Mouse (Mus musculus) heart, embryonic 15.5 days (tissue): ENCODE data around the gene Glt1d1. TPM values are rescaled to one million over a fixed set of nuclear protein-coding genes. Genes with fewer than 3 reads are reported as not detected.
"Not testable (repeated sequence)": the region's sequence is repeated elsewhere in the genome, so short reads cannot be mapped to it uniquely, and the experiment has no call there.

ENCODE experiments used
- ATAC-seq: fragments of 200-750 bp; cut with Nextera tagmentation; replicated peaks from 2 replicates; pipeline ENCODE4 v1.8.0; 2017; ENCODE audit warnings: low read depth, moderate TSS enrichment; ENCODE audit not compliant: insufficient number of reproducible peaks, insufficient read depth, low FRiP score
- H3K27ac ChIP-seq: fragments of 300-500 bp; sonication (generic); 2 replicates; pipeline ENCODE4 v1.5.1; 2015; ENCODE audit warnings: mild to moderate bottlenecking, inconsistent platforms
- H3K27me3 ChIP-seq: fragments of 300-500 bp; sonication (generic); 2 replicates; pipeline ENCODE4 v1.6.1; 2015; ENCODE audit warnings: inconsistent platforms
- H3K36me3 ChIP-seq: fragments of 300-500 bp; sonication (generic); 2 replicates; pipeline ENCODE4 v1.6.1; 2015; ENCODE audit warnings: mild to moderate bottlenecking, inconsistent platforms
- H3K4me1 ChIP-seq: fragments of 300-500 bp; sonication (generic); replicated peaks from 2 replicates; pipeline ENCODE4 v1.6.1; 2015; ENCODE audit warnings: inconsistent platforms
- H3K4me2 ChIP-seq: fragments of 300-500 bp; sonication (generic); 2 replicates; pipeline ENCODE4 v1.6.1; 2015; ENCODE audit warnings: inconsistent platforms, mild to moderate bottlenecking, moderate library complexity
- H3K4me3 ChIP-seq: fragments of 300-500 bp; sonication (generic); 2 replicates; pipeline ENCODE4 v1.5.1; 2015; ENCODE audit warnings: mild to moderate bottlenecking, inconsistent platforms
- H3K9ac ChIP-seq: fragments of 300-500 bp; sonication (generic); 2 replicates; pipeline ENCODE4 v1.6.1; 2015; ENCODE audit warnings: mild to moderate bottlenecking, inconsistent platforms
- H3K9me3 ChIP-seq: fragments of 300-500 bp; sonication (generic); replicated peaks from 2 replicates; pipeline ENCODE4 v1.6.1; 2016; ENCODE audit warnings: inconsistent platforms
- WGBS: fragments of 180-500 bp; shearing (Covaris S2); methylation state at CpG from one replicate; pipeline ENCODE4 v1.1.7; 2015; ENCODE audit warnings: mixed read lengths; 5-methylcytosine and 5-hydroxymethylcytosine counted together
- polyA plus RNA-seq: library from polyadenylated mRNA; unstranded; fragments of >200 nt; fragmentation: Nextera tagmentation; extraction: Ambion mirVana; gene quantifications from 2 replicates; pipeline ENCODE4 v1.2.1, GENCODE M21; 2015

Glt1d1 gene
- polyA plus RNA-seq, 1 experiment from 2014 or later, result not detected

DNA sequence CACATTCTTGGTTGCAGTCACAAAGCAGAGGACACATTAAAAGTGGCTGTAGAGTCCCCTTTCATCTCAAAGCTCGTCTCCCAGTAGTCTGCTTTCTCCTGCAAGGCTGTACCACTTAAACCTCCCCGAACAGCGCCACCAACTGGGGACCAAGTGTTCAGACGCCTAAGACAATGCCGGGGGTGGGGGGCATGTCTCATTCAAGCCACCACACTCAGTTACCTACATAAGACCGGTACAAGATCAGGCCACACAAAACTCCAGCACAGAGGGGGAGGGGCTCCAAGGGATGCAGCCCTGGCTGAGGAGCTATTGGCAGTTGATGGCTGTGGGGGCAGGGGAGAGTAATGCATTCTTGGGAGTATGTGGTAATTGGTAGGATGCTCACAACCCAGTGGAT, 68.1 kb downstream of the Glt1d1 start:
- Histone ChIP-seq H3K27ac (no peak overlapping the region), H3K9ac (no peak overlapping the region), H3K4me2 (no peak overlapping the region), H3K27me3 (no peaks in the 10 kb centered on the region), H3K36me3 (no peaks in the 10 kb centered on the region), H3K9me3 (no peaks in the 10 kb centered on the region), H3K4me1 (no peaks in the 10 kb centered on the region), H3K4me3 (no peak overlapping the region)
- no peak for ATAC-seq
- WGBS, result 65% methylated on average over 6 of the region's 6 CpGs

DNA sequence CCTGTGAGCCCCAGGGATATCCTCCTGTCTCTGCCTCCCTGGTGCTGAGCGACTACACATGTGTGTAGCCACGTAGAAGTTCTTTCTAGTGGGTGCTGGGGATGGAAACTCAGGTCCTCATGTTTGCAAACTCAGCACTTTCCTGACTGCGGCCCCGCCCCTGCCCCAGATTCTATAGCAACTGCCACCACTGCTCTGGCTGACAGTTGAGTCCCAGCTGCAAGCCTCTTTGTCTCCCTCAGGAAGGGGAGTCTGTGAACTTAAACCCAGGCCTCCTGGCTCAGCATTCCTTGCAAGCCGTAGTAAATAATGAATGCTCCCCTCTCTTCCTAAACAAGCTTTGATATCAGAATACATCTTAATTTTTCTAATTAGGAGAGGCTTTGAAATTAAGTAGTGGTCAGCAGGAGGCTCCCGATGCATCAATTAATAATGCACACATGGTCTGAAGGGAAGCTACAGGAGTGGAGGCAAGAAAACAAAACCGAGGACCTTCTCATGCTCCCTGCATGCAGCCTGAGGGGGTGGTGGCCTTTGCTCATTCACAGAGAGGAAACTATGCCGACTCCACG, 71.6 kb downstream of the Glt1d1 start:
- H3K4me3 ChIP-seq, result no peak overlapping the region
- H3K4me2 ChIP-seq, result no peak overlapping the region
- no peaks in the 10 kb centered on the region for H3K36me3 ChIP-seq
- no peaks in the 10 kb centered on the region for H3K9me3 ChIP-seq
- 63% methylated on average over 9 of the region's 9 CpGs for WGBS
- H3K27ac ChIP-seq, result no peak overlapping the region
- ATAC-seq, result no peak
- no peaks in the 10 kb centered on the region for H3K27me3 ChIP-seq
- no peaks in the 10 kb centered on the region for H3K4me1 ChIP-seq
- H3K9ac ChIP-seq, result no peak overlapping the region

DNA sequence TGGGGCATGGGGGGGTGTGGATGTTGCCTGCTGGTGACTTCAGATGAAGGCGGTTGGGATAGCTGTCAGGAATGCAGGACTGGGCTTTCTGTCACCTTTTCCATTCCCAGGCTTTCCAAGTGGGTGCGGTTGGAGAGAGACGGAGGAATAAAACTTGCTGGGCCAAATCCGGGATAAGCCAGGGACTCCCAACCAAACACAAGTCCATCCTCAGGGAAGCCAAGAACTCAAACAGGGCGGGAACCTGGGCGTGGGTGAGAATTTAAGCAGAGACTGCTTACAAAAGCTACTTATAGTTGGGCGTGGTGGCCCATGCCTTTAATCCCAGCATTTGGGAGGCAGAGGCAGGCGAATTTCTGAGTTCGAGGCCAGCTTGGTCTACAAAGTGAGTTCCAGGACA, 73.2 kb downstream of the Glt1d1 start:
- no peaks in the 10 kb centered on the region for H3K36me3 ChIP-seq
- no peaks in the 10 kb centered on the region for H3K9me3 ChIP-seq
- no peak for ATAC-seq
- H3K4me3 ChIP-seq, result no peak overlapping the region
- no peak overlapping the region for H3K9ac ChIP-seq
- H3K4me2 ChIP-seq, result no peak overlapping the region
- WGBS, result 74% methylated on average over 9 of the region's 9 CpGs
- H3K27me3 ChIP-seq, result no peaks in the 10 kb centered on the region
- no peak overlapping the region for H3K27ac ChIP-seq
- H3K4me1 ChIP-seq, result no peaks in the 10 kb centered on the region

DNA sequence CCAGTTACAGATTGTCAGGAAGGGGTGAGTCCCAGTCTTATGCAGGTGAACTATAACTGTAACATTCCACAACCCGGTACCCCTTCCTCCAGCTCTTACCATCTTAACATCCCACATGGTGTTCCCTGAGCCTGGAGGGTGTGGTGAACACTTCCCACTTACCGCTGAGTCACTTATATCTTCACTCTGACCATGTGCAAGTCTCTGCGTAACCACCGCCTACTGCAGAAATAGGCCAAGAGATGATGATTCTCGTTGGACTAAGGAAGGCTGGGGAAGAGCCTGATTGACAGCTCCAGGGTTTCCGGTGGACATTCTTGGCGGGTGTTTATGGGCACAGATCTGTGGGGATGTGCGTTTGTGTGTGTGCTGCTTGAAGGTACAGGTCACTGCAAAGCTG, 73.9 kb downstream of the Glt1d1 start:
- no peak overlapping the region for H3K9ac ChIP-seq
- no peaks in the 10 kb centered on the region for H3K9me3 ChIP-seq
- no peak for ATAC-seq
- H3K4me2 ChIP-seq, result no peak overlapping the region
- H3K27ac ChIP-seq, result no peak overlapping the region
- no peak overlapping the region for H3K4me3 ChIP-seq
- 82% methylated on average over 8 of the region's 8 CpGs for WGBS
- H3K4me1 ChIP-seq, result no peaks in the 10 kb centered on the region
- H3K27me3 ChIP-seq, result no peaks in the 10 kb centered on the region
- no peaks in the 10 kb centered on the region for H3K36me3 ChIP-seq

DNA sequence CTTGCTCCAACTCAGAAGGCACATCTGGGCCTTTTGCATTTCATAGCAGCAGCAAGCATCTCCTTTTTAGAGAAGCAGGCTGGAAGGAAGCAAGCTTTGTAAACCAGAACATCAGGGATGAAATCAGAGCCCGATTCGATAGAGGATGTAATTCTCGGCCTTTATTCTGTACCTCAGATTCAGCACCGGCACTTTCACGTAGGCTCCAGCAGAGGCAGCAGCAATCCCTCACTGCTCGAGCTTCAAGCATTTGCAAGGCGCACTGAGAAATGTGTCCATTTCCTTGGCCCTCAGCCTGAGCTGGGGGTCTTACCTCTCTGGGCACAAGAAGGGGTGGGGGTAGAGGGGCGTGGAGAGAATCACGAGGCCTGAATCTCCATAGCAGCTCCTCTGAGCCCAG, 76.1 kb downstream of the Glt1d1 start:
- no peak overlapping the region for H3K9ac ChIP-seq
- 62% methylated on average over 9 of the region's 9 CpGs for WGBS

DNA sequence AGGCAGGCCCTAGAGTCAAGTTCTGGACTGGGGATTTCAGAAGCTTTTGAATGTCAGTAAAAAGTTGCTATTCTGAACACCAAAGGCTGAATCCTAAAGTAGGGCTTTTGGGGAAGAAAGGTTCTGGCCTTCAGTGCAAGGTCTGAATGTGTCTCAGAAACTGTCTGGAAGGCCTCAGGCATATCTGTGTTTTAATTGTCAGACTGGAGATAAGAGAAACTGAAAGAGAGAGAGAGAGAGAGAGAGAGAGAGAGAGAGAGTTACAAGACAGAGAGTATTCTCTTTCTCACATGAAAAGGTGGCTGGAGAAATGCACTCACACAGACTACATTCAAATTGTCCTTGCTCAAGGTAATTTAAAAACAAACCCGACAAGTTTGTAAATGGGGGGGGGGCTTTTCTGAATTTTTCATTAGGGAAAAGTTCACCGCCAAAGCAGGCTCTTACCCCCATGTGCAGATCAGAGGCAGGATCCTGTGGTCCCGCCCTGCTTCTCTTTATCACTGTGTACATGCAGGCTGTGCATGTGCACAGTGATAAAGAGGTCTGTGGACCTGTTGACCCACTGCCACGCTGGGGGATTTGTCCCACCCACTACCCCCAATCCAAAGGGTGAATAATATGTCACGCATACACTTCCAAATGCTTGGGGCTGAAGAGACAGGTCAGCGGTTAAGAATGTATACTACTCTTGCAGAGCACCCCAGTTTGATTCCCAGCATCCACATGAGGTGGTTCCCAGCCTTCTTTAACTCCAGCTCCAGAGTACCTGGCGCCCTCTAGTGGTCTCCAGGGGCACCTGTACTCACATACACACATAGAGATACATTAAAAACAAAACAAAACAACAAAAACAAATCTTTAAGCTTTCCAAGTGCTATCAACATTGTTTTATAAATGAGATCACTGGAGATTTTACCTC, 83.0 kb downstream of the Glt1d1 start:
- Histone ChIP-seq H3K9me3 (no peaks in the 10 kb centered on the region), H3K27ac (no peak overlapping the region), H3K4me2 (no peak overlapping the region), H3K36me3 (no peaks in the 10 kb centered on the region), H3K4me3 (no peak overlapping the region), H3K27me3 (no peaks in the 10 kb centered on the region), H3K9ac (no peak overlapping the region), H3K4me1 (no peaks in the 10 kb centered on the region)
- WGBS, result 56% methylated on average over 7 of the region's 7 CpGs
- no peak for ATAC-seq

More for the DNA sequence above, 76.1 kb downstream of the Glt1d1 start:
- Histone ChIP-seq H3K9me3 (no peaks in the 10 kb centered on the region), H3K36me3 (no peaks in the 10 kb centered on the region), H3K27me3 (no peaks in the 10 kb centered on the region), H3K4me3 (no peak overlapping the region), H3K4me2 (no peak overlapping the region), H3K27ac (no peak overlapping the region), H3K4me1 (no peaks in the 10 kb centered on the region)
- no peak for ATAC-seq

DNA sequence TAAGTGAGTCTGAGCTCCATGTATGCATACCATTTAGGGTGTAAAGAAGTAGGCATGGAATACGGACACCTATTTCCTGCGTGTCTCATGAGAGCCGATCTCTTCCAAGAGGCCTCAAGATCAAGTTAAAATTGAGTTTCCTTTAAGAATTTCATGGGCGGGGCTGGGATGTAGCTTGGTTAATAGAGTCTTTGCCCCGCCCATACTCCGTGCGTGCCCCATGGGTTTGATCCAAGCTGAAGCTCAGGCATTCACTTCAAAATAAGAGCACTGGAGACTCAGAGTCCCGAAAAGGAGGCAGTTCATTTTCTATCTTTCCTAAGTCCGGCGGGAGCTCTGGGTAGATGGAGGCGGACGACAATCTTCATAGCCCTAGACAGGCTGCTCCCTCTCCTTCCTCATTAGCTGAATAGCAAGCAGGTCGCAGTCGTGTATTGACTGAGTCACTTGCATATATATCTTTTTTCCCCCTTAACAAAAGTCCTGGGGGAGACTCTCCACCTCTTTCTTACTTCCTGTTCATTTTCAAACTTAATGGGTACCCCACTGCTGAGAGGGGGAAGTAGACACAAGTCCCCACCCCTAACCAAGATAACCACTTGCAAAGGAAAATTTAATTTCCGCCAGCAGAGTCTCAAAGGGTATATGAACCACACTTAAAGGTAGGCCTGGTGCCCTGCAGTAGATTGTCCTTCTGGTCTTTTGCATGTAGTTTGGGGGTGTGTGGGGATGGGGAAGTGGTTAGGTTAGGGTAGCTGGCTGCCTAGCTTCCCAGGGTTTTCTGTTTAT, 88.7 kb downstream of the Glt1d1 start:
- Histone ChIP-seq H3K4me1 (no peaks in the 10 kb centered on the region), H3K27me3 (no peaks in the 10 kb centered on the region), H3K9me3 (no peaks in the 10 kb centered on the region), H3K27ac (no peak overlapping the region), H3K4me2 (peak overlapping the region; percentile 38), H3K36me3 (no peaks in the 10 kb centered on the region), H3K4me3 (no peak overlapping the region; the same call in 1 of the 2 replicates), H3K9ac (no peak overlapping the region)
- WGBS, result 32% methylated on average over 15 of the region's 15 CpGs
- no peak for ATAC-seq

DNA sequence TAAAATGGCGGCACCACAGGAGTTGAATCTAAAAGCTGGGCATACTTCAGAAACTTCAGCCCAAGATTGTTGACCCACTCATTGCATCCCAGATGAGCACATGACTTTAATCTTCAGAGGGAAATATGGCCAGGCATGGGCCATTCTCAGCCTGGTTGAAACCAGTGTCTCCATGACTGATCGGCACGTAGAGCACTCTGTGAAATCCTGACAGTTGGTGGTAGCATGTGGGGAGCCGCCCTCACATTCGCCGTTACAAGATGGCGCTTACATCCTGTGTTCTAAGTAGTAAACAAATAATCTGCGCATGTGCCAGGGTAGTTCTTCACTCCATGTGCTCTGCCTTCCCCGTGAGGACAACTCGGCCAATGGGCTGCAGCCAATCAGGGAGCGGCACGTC, 90.1 kb downstream of the Glt1d1 start:
- H3K9ac ChIP-seq, H3K4me1 ChIP-seq, H3K4me2 ChIP-seq, H3K36me3 ChIP-seq, H3K9me3 ChIP-seq, ATAC-seq, H3K27me3 ChIP-seq, H3K4me3 ChIP-seq, H3K27ac ChIP-seq: not testable (repeated sequence)
- WGBS, result 93% methylated on average over 12 of the region's 12 CpGs

DNA sequence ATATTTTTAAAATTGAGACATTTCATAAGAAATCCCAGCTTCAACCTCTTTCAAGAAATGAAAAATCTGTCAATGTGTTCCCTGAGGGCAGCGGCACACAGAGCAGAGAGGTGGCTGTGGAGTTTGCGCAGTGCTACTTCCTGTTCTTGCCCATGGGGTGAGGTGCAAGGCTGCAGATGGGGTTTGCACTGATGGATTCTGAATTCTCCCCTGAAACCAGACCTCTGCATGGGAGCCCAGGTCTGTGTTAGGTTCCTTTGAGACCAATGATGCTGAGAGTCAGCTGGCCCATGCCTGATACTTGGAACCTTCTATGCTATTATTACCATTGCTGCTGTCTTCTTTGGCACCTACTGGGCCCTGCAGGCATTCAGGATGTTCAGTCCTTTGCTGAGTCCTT, 98.3 kb downstream of the Glt1d1 start:
- no peaks in the 10 kb centered on the region for H3K36me3 ChIP-seq
- ATAC-seq, result no peak
- H3K27ac ChIP-seq, result no peak overlapping the region
- no peak overlapping the region for H3K9ac ChIP-seq
- H3K4me1 ChIP-seq, result no peaks in the 10 kb centered on the region
- H3K27me3 ChIP-seq, result no peaks in the 10 kb centered on the region
- WGBS, result 88% methylated on average over 2 of the region's 2 CpGs
- no peak overlapping the region for H3K4me3 ChIP-seq
- H3K4me2 ChIP-seq, result no peak overlapping the region
- H3K9me3 ChIP-seq, result no peaks in the 10 kb centered on the region

DNA sequence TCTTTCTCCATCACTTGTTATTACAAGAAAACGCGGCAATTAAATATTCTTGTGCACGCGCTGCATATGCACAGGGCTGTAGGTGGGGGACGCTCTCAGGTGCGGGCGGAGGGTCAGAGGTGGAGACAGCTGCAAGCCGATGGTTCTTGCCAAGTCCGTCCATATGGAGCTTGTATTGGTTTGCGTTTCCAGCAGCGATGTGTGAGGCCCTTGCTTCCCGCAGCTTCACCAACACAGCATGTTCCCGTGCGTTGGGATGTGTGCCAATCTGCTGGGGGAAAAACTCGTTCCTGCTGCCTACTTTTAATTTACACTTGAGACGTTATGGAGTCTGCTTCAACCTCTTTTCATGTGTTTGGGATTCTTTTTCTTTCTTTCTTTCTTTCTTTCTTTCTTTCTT, 109.3 kb downstream of the Glt1d1 start:
- WGBS, result 83% methylated on average over 16 of the region's 16 CpGs
- H3K9me3 ChIP-seq, result no peaks in the 10 kb centered on the region
- no peak overlapping the region for H3K4me3 ChIP-seq
- no peak overlapping the region for H3K9ac ChIP-seq
- no peaks in the 10 kb centered on the region for H3K36me3 ChIP-seq
- H3K4me2 ChIP-seq, result no peak overlapping the region
- no peaks in the 10 kb centered on the region for H3K27me3 ChIP-seq
- ATAC-seq, result no peak
- H3K27ac ChIP-seq, result no peak overlapping the region
- H3K4me1 ChIP-seq, result no peaks in the 10 kb centered on the region

DNA sequence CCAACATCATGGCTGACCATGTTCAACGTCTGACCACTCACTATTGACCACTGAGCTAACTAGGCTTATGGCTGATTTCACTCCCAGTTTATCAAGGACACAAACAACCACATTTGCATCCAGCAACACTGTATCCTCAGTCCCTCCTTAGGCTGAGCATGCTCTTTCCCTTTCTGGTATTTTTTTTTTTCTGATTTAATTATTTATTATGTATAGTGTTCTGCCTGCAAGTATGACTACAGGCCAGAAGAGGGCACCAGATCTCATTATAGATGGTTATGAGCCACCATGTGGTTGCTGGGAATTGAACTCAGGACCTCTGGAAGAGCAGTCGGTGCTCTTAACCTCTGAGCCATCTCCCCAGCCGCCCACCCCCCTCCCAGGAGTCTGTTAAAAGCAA, 117.5 kb downstream of the Glt1d1 start:
- not testable (repeated sequence) for H3K4me3 ChIP-seq, H3K27ac ChIP-seq, H3K27me3 ChIP-seq, ATAC-seq, H3K36me3 ChIP-seq, H3K4me2 ChIP-seq, H3K4me1 ChIP-seq, H3K9me3 ChIP-seq, H3K9ac ChIP-seq
- WGBS, result 89% methylated on average over 3 of the region's 3 CpGs
